Mouse (Mus musculus): ENCODE measurements around the gene Cc2d1a.

Cc2d1a gene

DNA sequence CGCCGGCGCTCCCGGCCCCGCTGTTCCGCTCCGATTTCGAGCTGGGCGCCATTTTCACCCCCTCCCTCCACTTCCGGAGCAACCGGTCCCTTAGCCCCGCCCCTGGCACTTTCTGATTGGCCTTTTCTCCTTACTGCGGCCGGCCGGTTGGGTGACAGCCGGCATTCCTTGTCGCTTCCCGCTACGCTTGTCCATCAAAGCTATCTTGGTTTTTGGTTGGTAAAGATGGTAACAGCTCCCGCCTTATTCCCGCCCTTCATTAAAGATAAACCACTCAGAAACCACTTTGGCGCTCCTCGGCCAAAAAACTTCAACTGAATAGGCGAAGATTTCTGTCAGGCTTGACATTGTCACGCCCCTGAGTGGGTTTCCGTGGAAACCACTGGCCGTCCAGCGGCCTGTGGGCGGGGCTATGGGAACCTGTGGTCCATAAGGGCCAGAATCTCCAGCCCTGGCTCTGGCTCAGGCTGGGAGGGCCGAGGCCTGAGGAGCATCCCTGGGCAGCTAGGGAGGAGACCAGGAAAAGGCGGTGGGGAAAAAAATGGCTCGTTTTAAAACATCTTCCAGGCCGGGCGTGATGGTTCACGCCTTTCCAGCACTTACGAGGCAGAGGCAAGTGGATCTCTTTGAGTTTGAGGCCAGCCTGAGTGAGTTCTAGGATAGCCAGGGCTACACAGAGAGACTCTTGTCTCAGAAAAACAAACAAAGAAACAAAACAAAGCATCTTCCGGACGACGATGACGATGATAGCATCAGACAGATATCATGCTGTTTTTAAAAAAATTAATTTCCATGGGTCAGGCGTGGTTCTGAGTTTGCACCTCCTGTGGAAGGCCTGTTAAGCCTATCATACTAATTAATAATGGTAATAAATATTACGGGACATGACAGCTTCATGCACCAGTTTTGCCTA, 42.8 kb downstream of the Cc2d1a start, which contains the start of gene Dcaf15:
Dcaf15 (minus strand) TSS at position 72 of the 913 bp plus-strand sequence.
- DNase-seq (ENCODE audit: low read depth, low spot score), result peak; percentile 100

GRCm38 (mm10) chr8:84104221-84104620, 43.5 kb downstream of the Cc2d1a start:
- DNase-seq (ENCODE audit: low read depth, low spot score), result peak; percentile 59

DNA sequence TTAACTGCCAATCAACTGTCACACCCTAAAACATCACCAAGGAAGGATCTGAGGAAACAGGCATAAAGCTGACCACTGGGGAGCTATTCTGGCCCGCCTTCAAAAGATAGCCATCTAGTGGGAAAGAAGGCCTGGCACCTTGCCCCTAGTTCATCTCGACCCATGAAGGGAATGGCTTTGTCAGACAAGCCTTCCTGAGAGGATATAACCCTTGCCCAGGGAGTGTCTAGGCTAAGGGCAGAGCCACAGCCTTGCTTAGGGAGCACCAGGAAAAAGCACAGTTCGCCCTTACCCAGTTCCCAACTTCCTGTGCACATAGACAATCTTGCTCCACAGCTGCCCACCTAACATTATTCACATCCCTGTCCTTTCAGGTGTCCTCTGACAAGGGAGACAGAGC, 44.1 kb downstream of the Cc2d1a start:
- DNase-seq (ENCODE audit: low read depth, low spot score), result no peak

DNA sequence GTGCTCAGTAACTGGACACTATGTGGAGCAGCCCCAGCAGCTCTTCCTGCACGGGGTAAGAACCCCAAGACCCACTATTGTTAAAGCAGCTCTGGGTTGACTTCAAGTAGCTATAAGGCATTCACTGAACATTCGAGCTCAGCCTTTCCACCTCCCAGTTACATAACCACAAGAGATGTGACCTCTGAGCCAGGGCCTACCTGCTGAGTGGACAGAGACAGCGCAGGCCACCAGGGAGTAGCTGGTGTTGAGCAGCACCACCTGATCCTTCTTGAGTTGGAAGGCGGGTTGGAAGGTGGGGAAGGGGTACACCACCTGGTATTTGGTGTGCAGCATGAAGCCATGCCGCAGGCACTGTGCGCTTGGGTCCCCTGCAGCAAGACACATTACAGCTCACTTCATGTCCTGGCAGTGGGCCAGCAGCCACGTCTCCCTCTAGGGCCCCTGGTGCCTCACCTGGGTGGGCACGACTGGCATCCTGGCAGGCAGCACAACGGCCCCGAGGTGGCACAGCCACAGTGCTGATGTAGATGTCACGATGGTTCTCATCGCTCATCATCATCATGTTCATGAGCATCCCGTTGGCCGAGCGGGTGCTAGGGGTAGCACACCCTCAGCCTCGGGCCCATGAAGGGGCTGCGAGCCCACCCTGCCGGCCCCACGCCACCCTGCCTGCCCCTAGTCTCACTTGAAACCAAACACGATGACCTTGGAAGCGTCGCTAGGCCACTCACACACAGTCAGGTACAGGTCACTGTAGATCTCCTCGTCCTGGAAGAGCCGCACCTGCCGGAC, 46.1 kb downstream of the Cc2d1a start:
- DNase-seq (ENCODE audit: low read depth, low spot score), result no peak

DNA sequence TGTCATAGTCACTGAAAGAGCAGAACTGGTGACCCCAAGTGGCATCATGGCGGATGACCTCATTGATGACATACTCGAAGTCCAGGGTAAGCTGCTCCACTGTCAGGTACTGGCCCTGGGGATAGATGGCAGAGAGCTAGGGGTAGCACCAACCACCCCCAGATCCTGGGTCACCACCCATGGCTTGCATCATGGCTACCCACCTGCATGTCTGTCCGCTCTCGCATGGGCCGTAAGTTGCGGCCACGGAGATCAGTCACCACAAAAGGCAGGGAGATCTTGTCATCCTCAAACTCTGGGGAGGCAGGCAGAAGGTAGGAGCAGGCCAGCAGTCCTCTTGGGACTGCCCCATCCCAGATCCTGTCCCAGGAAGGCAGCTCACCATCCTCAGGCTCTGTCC, 49.4 kb downstream of the Cc2d1a start:
- DNase-seq (ENCODE audit: low read depth, low spot score), result no peak

DNA sequence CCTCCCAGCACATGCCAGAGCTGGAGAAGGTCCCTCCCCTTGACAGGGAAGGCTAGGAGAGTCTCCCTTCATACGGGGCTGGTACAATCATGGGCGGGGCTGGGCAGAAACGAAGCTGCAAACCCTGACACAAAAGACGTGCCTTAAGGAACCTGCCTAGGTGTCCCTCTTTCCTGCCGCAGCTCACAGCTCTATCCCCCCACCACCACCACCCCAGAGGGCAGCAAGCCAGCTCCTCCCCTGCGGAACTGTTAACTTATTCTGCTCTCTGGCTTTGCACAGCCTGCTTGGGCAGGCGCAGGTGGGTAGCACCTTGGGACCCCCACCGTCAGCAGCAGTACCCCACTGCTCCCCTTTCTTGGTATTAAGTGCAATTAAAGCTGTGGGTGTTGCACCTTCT, 51.7 kb downstream of the Cc2d1a start:
- no peak for DNase-seq (ENCODE audit: low read depth, low spot score)

DNA sequence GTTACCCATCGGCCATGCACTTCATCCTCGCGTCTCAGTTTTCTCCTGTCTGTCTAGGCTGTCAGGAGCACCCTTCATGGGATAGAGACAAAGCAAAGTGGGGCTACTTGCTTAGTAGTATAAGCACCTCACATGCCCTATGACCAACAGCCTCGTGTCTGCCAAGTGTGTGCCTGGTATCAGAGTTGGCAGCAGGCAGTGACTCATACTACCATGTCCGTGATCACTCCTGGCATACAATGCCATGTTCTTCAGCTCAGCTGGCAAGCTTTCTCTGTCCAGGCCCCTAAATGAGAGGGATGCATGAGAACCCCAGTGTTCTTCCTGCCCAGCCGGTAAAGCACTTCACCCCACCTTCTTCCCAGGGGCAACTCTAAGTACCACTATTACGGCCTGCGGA, 57.2 kb downstream of the Cc2d1a start:
- DNase-seq (ENCODE audit: low read depth, low spot score), result peak; percentile 54

- DNase-seq (ENCODE audit: low read depth, low spot score), result no peak
Observed at GRCm38 (mm10) chr8:84089277-84089676, 58.5 kb downstream of the Cc2d1a start.

DNA sequence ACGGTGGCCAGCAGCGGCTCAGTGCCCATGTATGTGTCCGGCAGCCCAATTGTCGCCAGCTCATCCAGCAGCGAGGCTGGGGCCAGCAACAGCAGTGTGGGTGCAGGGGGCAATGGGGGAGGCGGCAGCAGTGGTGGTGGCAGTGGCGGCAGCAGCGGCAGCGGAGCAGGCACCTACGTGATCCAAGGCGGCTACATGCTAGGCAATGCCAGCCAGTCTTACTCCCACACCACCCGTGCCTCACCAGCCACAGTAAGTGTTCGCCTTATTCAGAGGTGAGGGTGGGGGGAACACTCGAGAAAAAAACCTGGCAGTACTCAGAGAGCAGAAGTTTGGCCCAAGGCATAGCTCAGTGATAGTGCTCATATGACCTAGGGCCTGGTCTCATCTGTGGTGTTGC, 59.9 kb downstream of the Cc2d1a start:
- DNase-seq (ENCODE audit: low read depth, low spot score), result peak; percentile 43

GRCm38 (mm10) chr8:84087156-84087555, 60.6 kb downstream of the Cc2d1a start:
- DNase-seq (ENCODE audit: low read depth, low spot score), result no peak

GRCm38 (mm10) chr8:84084341-84085115, 63.2 kb downstream of the Cc2d1a start:
- DNase-seq (ENCODE audit: low read depth, low spot score), result no peak

GRCm38 (mm10) chr8:84083829-84084241, 63.9 kb downstream of the Cc2d1a start:
- DNase-seq (ENCODE audit: low read depth, low spot score), result no peak
